Mouse (Mus musculus) forebrain, embryonic 10.5 days (tissue): Measurements from ENCODE around the gene Mamdc4. TPM values are rescaled to one million over a fixed set of nuclear protein-coding genes. Genes with fewer than 3 reads are reported as not detected.

Experiments used
- DNase-seq: peaks from one replicate; pipeline ENCODE4 v3.0.0-alpha.2; 2017; ENCODE audit warnings: low spot score; ENCODE audit errors: extremely low spot score
- H3K27ac ChIP-seq: fragments of 300-500 bp; sonication (generic); 2 replicates; pipeline ENCODE4 v1.5.1; 2016; ENCODE audit warnings: mild to moderate bottlenecking
- H3K27me3 ChIP-seq: fragments of 300-500 bp; sonication (generic); 2 replicates; pipeline ENCODE4 v1.6.1; 2016; ENCODE audit warnings: mild to moderate bottlenecking; ENCODE audit not compliant: poor library complexity, severe bottlenecking
- H3K36me3 ChIP-seq: fragments of 300-500 bp; sonication (generic); replicated peaks from 2 replicates; pipeline ENCODE4 v1.6.1; 2016; ENCODE audit warnings: mild to moderate bottlenecking, moderate library complexity
- H3K4me1 ChIP-seq: fragments of 300-500 bp; sonication (generic); 2 replicates; pipeline ENCODE4 v1.6.1; 2016
- H3K4me3 ChIP-seq: fragments of 300-500 bp; sonication (generic); 2 replicates; pipeline ENCODE4 v1.5.1; 2016; ENCODE audit warnings: mild to moderate bottlenecking, moderate library complexity
- H3K9me3 ChIP-seq: fragments of 300-500 bp; sonication (generic); 2 replicates; pipeline ENCODE4 v1.6.1; 2016; ENCODE audit warnings: mild to moderate bottlenecking, moderate library complexity
- WGBS: fragments of 180-500 bp; shearing (Covaris S2); methylation state at CpG from one replicate; pipeline ENCODE4 v1.1.7; 2016; 5-methylcytosine and 5-hydroxymethylcytosine counted together
- polyA plus RNA-seq: library from polyadenylated mRNA; unstranded; fragments of >200 nt; fragmentation: Nextera tagmentation; extraction: Ambion mirVana; gene quantifications from 2 replicates; pipeline ENCODE4 v1.2.1, GENCODE M21; 2016

The Mamdc4 gene
- polyA plus RNA-seq, 1 experiment from 2014 or later = 7.0 TPM

- Histone ChIP-seq H3K9me3 (no peaks in the 10 kb centered on the region), H3K27me3 (no peaks in the 10 kb centered on the region), H3K4me1 (peaks cover 24% of the 10 kb centered on the region), H3K36me3 (peaks cover 8% of the 10 kb centered on the region; the same call in 1 of the 2 replicates), H3K27ac (no peak overlapping the region), H3K4me3 (no peak overlapping the region)
- WGBS = 78% methylated on average over 9 of the region's 9 CpGs
- no peak for DNase-seq
Measured at GRCm38 (mm10) chr2:25549021-25549991, 25.3 kb downstream of the Mamdc4 start.

- peaks cover 24% of the 10 kb centered on the region for H3K4me1 ChIP-seq
- DNase-seq = peak; percentile 98
- peak within 1 kb of the TSS; percentile 85 for H3K4me3 ChIP-seq
- 5% methylated on average over 48 of the region's 48 CpGs for WGBS
- H3K9me3 ChIP-seq = no peaks in the 10 kb centered on the region
- no peaks in the 10 kb centered on the region for H3K27me3 ChIP-seq
- peak within 1 kb of the TSS; percentile 94 for H3K27ac ChIP-seq
- peaks cover 11% of the 10 kb centered on the region; the same call in 1 of the 2 replicates for H3K36me3 ChIP-seq
Measured at GRCm38 (mm10) chr2:25546811-25547491, 27.7 kb downstream of the Mamdc4 start, which contains the start of gene Traf2. Gene Traf2 (minus strand): TSS chr2:25546940.

GRCm38 (mm10) chr2:25545996-25546810 lies 28.4 kb downstream of the Mamdc4 start:
- Histone ChIP-seq H3K36me3 (peaks cover 11% of the 10 kb centered on the region; the same call in 1 of the 2 replicates), H3K9me3 (no peaks in the 10 kb centered on the region), H3K27ac (peak overlapping the region; percentile 94), H3K4me1 (peaks cover 28% of the 10 kb centered on the region), H3K4me3 (peak overlapping the region; percentile 85), H3K27me3 (no peaks in the 10 kb centered on the region)
- 9% methylated on average over 42 of the region's 43 CpGs for WGBS
- no peak for DNase-seq

GRCm38 (mm10) chr2:25541644-25542367 lies 32.8 kb downstream of the Mamdc4 start:
- peaks cover 50% of the 10 kb centered on the region for H3K36me3 ChIP-seq
- DNase-seq = no peak
- WGBS = 90% methylated on average over 10 of the region's 10 CpGs
- H3K4me3 ChIP-seq = no peak overlapping the region
- H3K9me3 ChIP-seq = no peaks in the 10 kb centered on the region
- H3K27ac ChIP-seq = no peak overlapping the region
- no peaks in the 10 kb centered on the region for H3K27me3 ChIP-seq
- H3K4me1 ChIP-seq = peaks cover 21% of the 10 kb centered on the region

- 98% methylated on average over 4 of the region's 4 CpGs for WGBS
- H3K9me3 ChIP-seq = no peaks in the 10 kb centered on the region
- no peak overlapping the region for H3K4me3 ChIP-seq
- H3K36me3 ChIP-seq = peaks cover 62% of the 10 kb centered on the region
- H3K27me3 ChIP-seq = no peaks in the 10 kb centered on the region
- H3K4me1 ChIP-seq = peaks cover 11% of the 10 kb centered on the region
- DNase-seq = no peak
- no peak overlapping the region for H3K27ac ChIP-seq
Measured at GRCm38 (mm10) chr2:25540541-25540948, 34.1 kb downstream of the Mamdc4 start.

GRCm38 (mm10) chr2:25536531-25536930 lies 38.1 kb downstream of the Mamdc4 start:
- Histone ChIP-seq H3K27ac (no peak overlapping the region), H3K9me3 (no peaks in the 10 kb centered on the region), H3K27me3 (no peaks in the 10 kb centered on the region), H3K36me3 (peaks cover 91% of the 10 kb centered on the region), H3K4me1 (peaks cover under 1% of the 10 kb centered on the region; the same call in 1 of the 2 replicates), H3K4me3 (no peak overlapping the region)
- 91% methylated on average over 8 of the region's 8 CpGs for WGBS
- DNase-seq = no peak

- 97% methylated on average over 2 of the region's 2 CpGs for WGBS
- no peaks in the 10 kb centered on the region for H3K27me3 ChIP-seq
- no peak for DNase-seq
Measured at GRCm38 (mm10) chr2:25534866-25535182, 39.8 kb downstream of the Mamdc4 start.

GRCm38 (mm10) chr2:25534178-25534865 lies 40.3 kb downstream of the Mamdc4 start:
- peaks cover 98% of the 10 kb centered on the region for H3K36me3 ChIP-seq
- DNase-seq = no peak
- H3K27ac ChIP-seq = no peak overlapping the region
- H3K9me3 ChIP-seq = no peaks in the 10 kb centered on the region
- H3K27me3 ChIP-seq = no peaks in the 10 kb centered on the region
- no peak overlapping the region for H3K4me3 ChIP-seq
- WGBS = 95% methylated on average over 3 of the region's 3 CpGs
- no peaks in the 10 kb centered on the region for H3K4me1 ChIP-seq

More at GRCm38 (mm10) chr2:25534866-25535182, 39.8 kb downstream of the Mamdc4 start:
- peaks cover 98% of the 10 kb centered on the region for H3K36me3 ChIP-seq
- H3K27ac ChIP-seq = no peak overlapping the region
- H3K9me3 ChIP-seq = no peaks in the 10 kb centered on the region
- no peaks in the 10 kb centered on the region for H3K4me1 ChIP-seq
- H3K4me3 ChIP-seq = no peak overlapping the region

GRCm38 (mm10) chr2:25533707-25534106 lies 40.9 kb downstream of the Mamdc4 start:
- 90% methylated on average over 2 of the region's 2 CpGs for WGBS
- no peak for DNase-seq
- peaks cover 99% of the 10 kb centered on the region for H3K36me3 ChIP-seq

GRCm38 (mm10) chr2:25526510-25527302 lies 47.9 kb downstream of the Mamdc4 start:
- no peaks in the 10 kb centered on the region for H3K4me1 ChIP-seq
- H3K4me3 ChIP-seq = no peak overlapping the region
- peaks cover 98% of the 10 kb centered on the region for H3K36me3 ChIP-seq
- 95% methylated on average over 9 of the region's 9 CpGs for WGBS
- no peaks in the 10 kb centered on the region for H3K27me3 ChIP-seq
- no peak for DNase-seq
- H3K9me3 ChIP-seq = no peaks in the 10 kb centered on the region
- no peak overlapping the region for H3K27ac ChIP-seq

More at GRCm38 (mm10) chr2:25533707-25534106, 40.9 kb downstream of the Mamdc4 start:
- Histone ChIP-seq H3K4me1 (no peaks in the 10 kb centered on the region), H3K4me3 (no peak overlapping the region), H3K27me3 (no peaks in the 10 kb centered on the region), H3K9me3 (no peaks in the 10 kb centered on the region), H3K27ac (no peak overlapping the region)
